Mouse (Mus musculus): ENCODE data around the gene Zfp385a.

- TF ChIP-seq CTCF (IDR thresholded peaks at IDR 0.05; ENCODE audit: low read depth, low read length), result no peak
- TF ChIP-seq POLR2A (IDR thresholded peaks at IDR 0.05; ENCODE audit: insufficient read depth, low read length), result no peak
- TF ChIP-seq EP300 (IDR thresholded peaks at IDR 0.05; ENCODE audit: insufficient read depth, low read depth, low read length), result no peak
Measured at GRCm38 (mm10) chr15:103302341-103303021, 37.4 kb downstream of the Zfp385a start.
